Mouse (Mus musculus) hindbrain, embryonic 12.5 days (tissue): ENCODE results near the gene Slc30a4. TPM values are rescaled to one million over a fixed set of nuclear protein-coding genes. Genes with fewer than 3 reads are reported as not detected.
A peak's percentile ranks its signal among the peaks of the same experiment; 100 is the strongest.

ENCODE experiments used
- ATAC-seq: fragments of 200-750 bp; cut with Nextera tagmentation; 2 replicates; pipeline ENCODE4 v1.8.0; 2017; ENCODE audit warnings: moderate TSS enrichment; ENCODE audit not compliant: low FRiP score
- H3K27ac ChIP-seq: fragments of 300-500 bp; sonication (generic); 2 replicates; pipeline ENCODE4 v1.5.1; 2016; ENCODE audit warnings: mild to moderate bottlenecking
- H3K27me3 ChIP-seq: fragments of 300-500 bp; sonication (generic); 2 replicates; pipeline ENCODE4 v1.6.1; 2016; ENCODE audit warnings: mild to moderate bottlenecking
- H3K36me3 ChIP-seq: fragments of 300-500 bp; sonication (generic); 2 replicates; pipeline ENCODE4 v1.6.1; 2016; ENCODE audit warnings: mild to moderate bottlenecking
- H3K4me1 ChIP-seq: fragments of 300-500 bp; sonication (generic); 2 replicates; pipeline ENCODE4 v1.6.1; 2016
- H3K4me2 ChIP-seq: fragments of 300-500 bp; sonication (generic); replicated peaks from 2 replicates; pipeline ENCODE4 v1.6.1; 2016; ENCODE audit warnings: mild to moderate bottlenecking
- H3K4me3 ChIP-seq: fragments of 300-500 bp; sonication (generic); 2 replicates; pipeline ENCODE4 v1.5.1; 2016; ENCODE audit warnings: mild to moderate bottlenecking
- H3K9ac ChIP-seq: fragments of 300-500 bp; sonication (generic); 2 replicates; pipeline ENCODE4 v1.6.1; 2016; ENCODE audit warnings: mild to moderate bottlenecking, moderate library complexity
- H3K9me3 ChIP-seq: fragments of 300-500 bp; sonication (generic); replicated peaks from 2 replicates; pipeline ENCODE4 v1.6.1; 2016; ENCODE audit warnings: mild to moderate bottlenecking
- WGBS: fragments of 180-500 bp; shearing (Covaris S2); methylation state at CpG from one replicate; pipeline ENCODE4 v1.1.7; 2016; 5-methylcytosine and 5-hydroxymethylcytosine counted together
- polyA plus RNA-seq: library from polyadenylated mRNA; unstranded; fragments of >200 nt; fragmentation: Nextera tagmentation; extraction: Ambion mirVana; gene quantifications from 2 replicates; pipeline ENCODE4 v1.2.1, GENCODE M21; 2016

The Slc30a4 gene
- polyA plus RNA-seq, 1 experiment from 2014 or later: 12.8 TPM

DNA sequence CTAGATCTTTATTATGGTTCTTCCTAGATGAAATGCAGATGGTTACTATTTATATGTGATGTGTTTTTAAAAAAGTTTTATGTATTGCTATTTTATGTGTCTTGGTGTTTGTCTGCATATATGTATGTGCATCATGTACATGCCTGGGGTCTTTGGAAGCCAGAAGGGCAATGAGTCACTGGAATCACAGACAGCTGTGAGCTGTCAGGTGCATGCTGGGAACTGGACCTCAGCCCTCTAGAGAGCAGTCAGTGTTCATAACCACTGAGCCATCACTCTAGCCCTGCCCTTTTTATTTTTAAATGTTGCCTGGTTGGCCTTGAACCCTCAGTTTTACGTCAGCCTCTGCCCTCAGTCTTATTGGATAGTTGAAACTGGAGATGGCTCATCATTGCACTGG, 6.7 kb upstream of the Slc30a4 start:
- H3K9me3 ChIP-seq: no peaks in the 10 kb centered on the region
- no peaks in the 10 kb centered on the region for H3K4me1 ChIP-seq
- no peak overlapping the region for H3K27ac ChIP-seq
- H3K9ac ChIP-seq: no peak overlapping the region
- whole genome bisulfite sequencing: 78% methylated on average over 1 of the region's 1 CpGs
- H3K4me2 ChIP-seq: no peak overlapping the region
- H3K36me3 ChIP-seq: no peaks in the 10 kb centered on the region
- H3K27me3 ChIP-seq: 0 out of 2 replicates have a peak, but pooled peaks cover under 1% of the 10 kb centered on the region
- no peak overlapping the region for H3K4me3 ChIP-seq
- ATAC-seq: no peak

DNA sequence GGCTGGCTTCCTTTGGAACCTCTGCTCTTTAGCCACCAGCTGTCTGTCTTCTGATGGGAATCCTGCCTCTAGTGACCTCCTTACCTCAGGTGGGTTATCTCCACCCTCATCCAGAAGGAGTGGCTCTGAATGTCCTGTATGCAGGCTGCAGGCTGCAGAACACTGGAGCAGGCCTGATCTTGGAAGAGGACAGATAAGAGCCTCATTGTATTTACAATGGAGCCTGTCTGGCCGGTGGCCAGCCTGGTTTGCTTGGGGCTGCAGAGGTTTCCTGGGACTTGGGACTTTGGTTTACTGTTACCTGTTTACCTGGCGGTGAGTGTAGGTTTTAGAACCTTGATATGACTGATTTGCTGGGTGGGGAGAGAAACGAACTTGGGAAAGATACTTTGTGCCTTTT, 5.6 kb upstream of the Slc30a4 start:
- H3K27ac ChIP-seq: no peak overlapping the region
- 81% methylated on average over 3 of the region's 3 CpGs for WGBS
- no peak for ATAC-seq
- H3K4me3 ChIP-seq: no peak overlapping the region
- no peaks in the 10 kb centered on the region for H3K9me3 ChIP-seq
- no peak overlapping the region for H3K9ac ChIP-seq
- H3K36me3 ChIP-seq: no peaks in the 10 kb centered on the region
- H3K4me2 ChIP-seq: no peak overlapping the region
- no peaks in the 10 kb centered on the region for H3K4me1 ChIP-seq
- H3K27me3 ChIP-seq: 0 out of 2 replicates have a peak, but pooled peaks cover 6% of the 10 kb centered on the region

DNA sequence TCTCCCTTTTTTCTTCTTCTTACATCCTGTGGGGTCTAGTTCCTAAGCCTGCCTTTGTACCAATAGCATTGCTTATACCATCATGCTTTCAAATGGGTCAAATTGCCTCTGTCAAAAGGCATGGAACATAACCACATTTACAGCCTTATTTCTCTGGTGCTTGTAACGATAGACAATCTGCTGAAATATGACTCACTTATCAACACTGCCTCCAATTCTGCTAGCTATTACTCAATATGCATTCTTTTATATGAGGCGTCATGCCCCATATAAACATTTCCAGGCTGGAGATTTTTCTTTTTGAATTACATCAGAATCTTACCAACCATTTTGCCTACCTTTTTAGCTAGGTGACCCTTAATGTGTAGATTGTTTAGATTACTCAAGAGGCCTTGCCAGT, 2.1 kb upstream of the Slc30a4 start:
- no peak overlapping the region for H3K9ac ChIP-seq
- no peaks in the 10 kb centered on the region for H3K36me3 ChIP-seq
- ATAC-seq: no peak
- WGBS: 82% methylated on average over 2 of the region's 2 CpGs
- H3K27ac ChIP-seq: no peak overlapping the region
- no peak overlapping the region for H3K4me2 ChIP-seq
- no peaks in the 10 kb centered on the region for H3K9me3 ChIP-seq
- H3K27me3 ChIP-seq: 0 out of 2 replicates have a peak, but pooled peaks cover 6% of the 10 kb centered on the region
- no peak overlapping the region for H3K4me3 ChIP-seq
- peaks cover 9% of the 10 kb centered on the region for H3K4me1 ChIP-seq

DNA sequence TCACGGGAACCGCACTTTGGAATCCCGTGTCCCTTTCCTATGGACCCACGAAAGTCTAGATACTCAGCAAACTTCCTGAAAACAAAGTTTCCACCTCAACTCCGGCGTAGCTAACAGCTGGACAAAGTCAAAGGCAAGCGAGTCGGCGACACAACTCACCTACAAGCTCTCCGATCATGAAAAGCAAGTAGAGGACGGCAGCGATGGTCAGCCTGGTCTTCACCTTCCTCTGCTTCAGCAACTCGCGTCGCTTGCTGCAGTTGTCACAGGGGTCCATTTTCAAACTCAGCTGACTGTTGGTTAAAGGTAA, 637 bp downstream of the Slc30a4 start:
- Histone ChIP-seq H3K4me1 (peaks cover 9% of the 10 kb centered on the region), H3K27ac (no peak overlapping the region; the same call in 1 of the 2 replicates), H3K36me3 (no peaks in the 10 kb centered on the region), H3K4me3 (peak overlapping the region; percentile 81), H3K9me3 (no peaks in the 10 kb centered on the region), H3K4me2 (peak overlapping the region; percentile 86), H3K27me3 (0 out of 2 replicates have a peak, but pooled peaks cover 6% of the 10 kb centered on the region), H3K9ac (peak overlapping the region; percentile 87)
- 0% methylated on average over 15 of the region's 15 CpGs for WGBS
- no peak for ATAC-seq

DNA sequence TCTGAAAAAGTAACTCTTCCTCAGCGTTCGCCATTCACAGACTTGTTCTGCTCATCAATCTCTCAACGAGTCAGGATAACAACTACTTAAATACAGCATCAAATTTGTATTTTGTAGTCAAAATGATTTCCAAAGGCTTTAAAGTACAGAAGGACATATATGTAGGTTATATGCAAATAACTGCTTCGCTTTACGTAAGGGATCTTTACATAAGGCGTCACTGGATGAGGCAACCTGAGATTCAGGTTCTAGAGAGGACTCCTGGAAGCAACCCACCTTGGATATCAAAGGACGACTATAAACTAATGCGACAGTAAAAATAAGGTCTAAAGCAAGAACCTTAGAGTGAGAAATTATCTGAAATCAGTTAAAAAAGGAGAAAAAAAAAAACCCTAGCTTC, 1.5 kb downstream of the Slc30a4 start:
- Histone ChIP-seq H3K4me2 (peak overlapping the region; percentile 86), H3K4me3 (0 out of 2 replicates have a peak overlapping the region, but pooled peaks have one; percentile 81), H3K27ac (no peak overlapping the region), H3K9ac (no peak overlapping the region), H3K4me1 (peaks cover 9% of the 10 kb centered on the region), H3K9me3 (no peaks in the 10 kb centered on the region), H3K27me3 (0 out of 2 replicates have a peak, but pooled peaks cover 6% of the 10 kb centered on the region), H3K36me3 (no peaks in the 10 kb centered on the region)
- no peak for ATAC-seq
- WGBS: 62% methylated on average over 8 of the region's 8 CpGs

- H3K4me3 ChIP-seq: no peak overlapping the region
- no peaks in the 10 kb centered on the region for H3K36me3 ChIP-seq
- H3K9ac ChIP-seq: no peak overlapping the region
- peaks cover 9% of the 10 kb centered on the region for H3K4me1 ChIP-seq
- no peak overlapping the region for H3K27ac ChIP-seq
- no peak for ATAC-seq
- no peak overlapping the region for H3K4me2 ChIP-seq
- WGBS: 91% methylated on average over 2 of the region's 2 CpGs
- H3K9me3 ChIP-seq: no peaks in the 10 kb centered on the region
- no peaks in the 10 kb centered on the region for H3K27me3 ChIP-seq
Observed at GRCm38 (mm10) chr2:122697526-122697925, 4.9 kb downstream of the Slc30a4 start.

DNA sequence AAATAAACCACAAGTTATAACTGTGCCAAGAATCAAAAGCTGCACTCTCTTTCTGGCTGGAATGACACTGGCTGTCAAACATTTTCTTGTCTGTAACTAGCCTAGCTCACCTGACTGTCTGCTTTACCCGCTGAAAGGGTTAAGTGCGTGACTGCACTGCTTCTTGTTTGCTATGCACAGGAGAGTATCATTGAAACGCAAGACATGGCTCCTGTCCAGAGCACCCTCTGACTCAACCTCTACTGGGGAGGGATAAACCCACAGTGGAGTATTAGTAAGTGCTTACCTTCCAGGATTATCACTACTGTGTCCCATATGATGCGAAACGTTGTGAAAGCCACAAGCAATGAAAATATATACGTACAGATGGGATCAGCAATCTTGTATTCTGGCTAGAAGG, 15.8 kb downstream of the Slc30a4 start:
- WGBS: 83% methylated on average over 6 of the region's 6 CpGs
- Histone ChIP-seq H3K4me2 (no peak overlapping the region), H3K27me3 (no peaks in the 10 kb centered on the region), H3K27ac (no peak overlapping the region), H3K9me3 (peaks cover 6% of the 10 kb centered on the region), H3K4me3 (no peak overlapping the region), H3K9ac (no peak overlapping the region), H3K4me1 (no peaks in the 10 kb centered on the region), H3K36me3 (0 out of 2 replicates have a peak, but pooled peaks cover 3% of the 10 kb centered on the region)
- no peak for ATAC-seq

DNA sequence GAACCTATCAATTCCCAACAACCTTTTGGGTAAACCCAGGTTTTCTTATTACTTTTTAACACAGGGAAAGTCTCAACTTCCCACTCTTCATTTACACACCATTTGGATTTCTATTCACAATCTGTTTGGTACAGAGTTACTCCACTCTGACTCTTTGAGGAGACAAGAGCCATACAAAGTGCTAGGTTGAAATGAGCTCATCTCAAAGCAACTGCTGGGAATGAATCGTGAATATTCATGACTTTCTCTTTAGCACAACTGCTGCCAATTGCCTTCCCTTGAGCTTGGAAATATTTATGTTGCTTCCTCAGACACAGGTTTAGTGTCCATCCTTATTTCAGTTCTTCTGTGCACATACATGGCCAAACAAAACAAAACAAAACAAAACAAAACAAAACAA, 18.8 kb downstream of the Slc30a4 start:
- no peak overlapping the region for H3K27ac ChIP-seq
- H3K9me3 ChIP-seq: peaks cover 11% of the 10 kb centered on the region
- H3K4me3 ChIP-seq: no peak overlapping the region
- no peaks in the 10 kb centered on the region for H3K4me1 ChIP-seq
- no peaks in the 10 kb centered on the region for H3K27me3 ChIP-seq
- no peak overlapping the region for H3K4me2 ChIP-seq
- H3K9ac ChIP-seq: no peak overlapping the region
- no peak for ATAC-seq
- WGBS: 77% methylated on average over 1 of the region's 1 CpGs
- H3K36me3 ChIP-seq: 0 out of 2 replicates have a peak, but pooled peaks cover 3% of the 10 kb centered on the region

GRCm38 (mm10) chr2:122682520-122682919, 19.9 kb downstream of the Slc30a4 start:
- Histone ChIP-seq H3K36me3 (0 out of 2 replicates have a peak, but pooled peaks cover 3% of the 10 kb centered on the region), H3K4me3 (no peak overlapping the region), H3K27ac (no peak overlapping the region), H3K4me2 (no peak overlapping the region), H3K27me3 (no peaks in the 10 kb centered on the region), H3K9ac (no peak overlapping the region), H3K4me1 (no peaks in the 10 kb centered on the region), H3K9me3 (peaks cover 11% of the 10 kb centered on the region)
- 74% methylated on average over 2 of the region's 2 CpGs for WGBS
- ATAC-seq: no peak

DNA sequence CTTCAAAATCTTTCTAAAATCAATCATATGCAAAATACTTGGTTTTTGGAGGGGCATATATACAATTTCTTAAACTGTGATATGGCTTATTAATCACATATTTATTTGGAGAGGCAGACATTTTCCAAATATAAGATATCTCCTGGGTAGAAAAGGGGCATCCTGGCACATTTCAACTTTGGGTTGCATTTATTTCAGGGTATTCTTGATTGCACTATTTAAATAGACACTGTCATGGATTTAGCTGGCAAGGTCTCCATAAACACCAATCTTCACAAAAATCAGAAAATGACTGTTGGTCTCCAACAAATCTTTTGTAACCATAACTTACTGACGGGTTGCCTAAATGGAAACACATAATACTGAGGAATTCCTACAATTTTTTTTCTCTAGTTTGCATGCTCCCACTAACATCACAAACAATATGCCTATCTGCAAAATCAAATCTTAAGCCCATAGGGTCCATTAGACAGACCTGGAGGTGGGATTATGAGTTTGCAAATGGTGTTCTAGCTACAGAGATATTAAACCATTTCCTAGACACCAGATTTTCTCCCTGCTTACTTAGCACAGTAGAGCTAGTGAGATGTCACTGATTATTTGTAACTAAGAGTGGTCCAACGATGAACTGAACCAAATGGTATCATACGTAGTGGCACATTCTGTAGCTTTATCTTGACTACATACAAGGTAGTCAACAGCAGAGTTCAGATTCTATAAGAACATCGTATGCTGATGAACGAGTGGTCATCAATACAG, 20.9 kb downstream of the Slc30a4 start:
- 88% methylated on average over 5 of the region's 5 CpGs for WGBS
- Histone ChIP-seq H3K9ac (no peak overlapping the region), H3K9me3 (peaks cover 11% of the 10 kb centered on the region), H3K27me3 (no peaks in the 10 kb centered on the region), H3K36me3 (0 out of 2 replicates have a peak, but pooled peaks cover 3% of the 10 kb centered on the region), H3K4me2 (no peak overlapping the region), H3K4me1 (no peaks in the 10 kb centered on the region), H3K4me3 (no peak overlapping the region), H3K27ac (no peak overlapping the region)
- ATAC-seq: peak; percentile 22; the same call in 1 of the 2 replicates

GRCm38 (mm10) chr2:122675126-122675525, 27.3 kb downstream of the Slc30a4 start:
- H3K4me2 ChIP-seq: no peak overlapping the region
- ATAC-seq: no peak
- WGBS: 97% methylated on average over 2 of the region's 2 CpGs

DNA sequence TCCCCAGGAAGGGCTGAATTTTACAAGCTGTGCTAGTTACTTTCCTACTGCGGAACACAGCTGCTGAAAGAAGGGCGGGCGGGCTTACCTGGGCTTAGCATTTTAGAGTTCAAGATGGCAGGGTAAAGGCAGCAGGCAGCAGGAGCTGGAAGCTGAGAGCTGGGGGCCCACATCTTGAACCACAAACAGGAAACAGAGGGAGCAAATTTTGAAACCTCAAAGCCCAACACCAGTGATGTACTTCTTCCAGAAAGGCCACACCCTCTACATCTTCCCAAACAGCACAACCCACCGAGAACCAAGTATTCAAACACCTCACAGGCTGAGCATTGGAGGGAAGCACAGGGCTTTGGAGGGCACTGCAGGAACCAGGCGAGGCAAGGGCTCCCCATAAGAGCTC, 29.6 kb downstream of the Slc30a4 start:
- Histone ChIP-seq H3K27ac (no peak overlapping the region), H3K9me3 (no peaks in the 10 kb centered on the region), H3K4me2 (no peak overlapping the region), H3K27me3 (peaks cover 2% of the 10 kb centered on the region; the same call in 1 of the 2 replicates), H3K4me3 (no peak overlapping the region), H3K9ac (no peak overlapping the region), H3K4me1 (no peaks in the 10 kb centered on the region), H3K36me3 (no peaks in the 10 kb centered on the region)
- ATAC-seq: no peak
- 74% methylated on average over 5 of the region's 5 CpGs for WGBS

More at GRCm38 (mm10) chr2:122675126-122675525, 27.3 kb downstream of the Slc30a4 start:
- no peaks in the 10 kb centered on the region for H3K9me3 ChIP-seq
- no peak overlapping the region for H3K9ac ChIP-seq
- H3K36me3 ChIP-seq: no peaks in the 10 kb centered on the region
- no peaks in the 10 kb centered on the region for H3K4me1 ChIP-seq
- H3K27me3 ChIP-seq: no peaks in the 10 kb centered on the region
- no peak overlapping the region for H3K27ac ChIP-seq
- H3K4me3 ChIP-seq: no peak overlapping the region

GRCm38 (mm10) chr2:122671714-122672113, 30.7 kb downstream of the Slc30a4 start:
- WGBS: 74% methylated on average over 5 of the region's 5 CpGs
- no peak overlapping the region for H3K4me3 ChIP-seq
- H3K36me3 ChIP-seq: no peaks in the 10 kb centered on the region
- no peak overlapping the region for H3K4me2 ChIP-seq
- no peaks in the 10 kb centered on the region for H3K9me3 ChIP-seq
- no peak overlapping the region for H3K9ac ChIP-seq
- H3K27me3 ChIP-seq: peaks cover 2% of the 10 kb centered on the region; the same call in 1 of the 2 replicates
- no peaks in the 10 kb centered on the region for H3K4me1 ChIP-seq
- H3K27ac ChIP-seq: no peak overlapping the region
- peak; percentile 29; the same call in 1 of the 2 replicates for ATAC-seq
